Mouse (Mus musculus): ENCODE results near the gene Tprg.

GRCm38 (mm10) chr16:25315090-25315489, 28.5 kb downstream of the Tprg start:
- no peak for TF ChIP-seq CTCF (IDR thresholded peaks at IDR 0.05; ENCODE audit: low read depth, low read length)
- TF ChIP-seq GATA1 (IDR thresholded peaks at IDR 0.05; ENCODE audit: borderline replicate concordance, low read length) = no peak
- no peak for TF ChIP-seq GATA2 (IDR thresholded peaks at IDR 0.05; ENCODE audit: borderline replicate concordance, low read depth, low read length)
- no peak for TF ChIP-seq POLR2AphosphoS5 (IDR thresholded peaks at IDR 0.05; ENCODE audit: insufficient replicate concordance, low read depth, low read length)
- no peak for TF ChIP-seq TAL1 (conservative IDR thresholded peaks at IDR 0.05; ENCODE audit: low read depth, low read length)

Measured in G1E (cell line).